Mouse (Mus musculus) gastrocnemius, adult 8-10 months (tissue): Measurements from ENCODE around the gene Abca1. TPM values are rescaled to one million over a fixed set of nuclear protein-coding genes. Genes with fewer than 3 reads are reported as not detected.

ENCODE experiments used
- DNase-seq, 2 experiments: peaks; one replicate each; pipeline ENCODE4 v3.0.0; 2022; ENCODE audit warnings: low spot score in 2 of 2
- total RNA-seq, 4 experiments: library from RNA; stranded (reverse); gene quantifications; 2 replicates each; pipeline ENCODE4 v1.2.4; 2022

Gene Abca1
- total RNA-seq, 4 experiments from 2014 or later, result 5.0 to 7.6 (median 7.4) TPM

- DNase-seq, result peak in 1 of 2 experiments; percentile 33
These were observed 38.0 kb downstream of the Abca1 start for GRCm38 (mm10) chr4:53121516-53122227.

- DNase-seq, result no peak
These were observed 38.6 kb downstream of the Abca1 start for GRCm38 (mm10) chr4:53121084-53121483.

- no peak for DNase-seq
These were observed 39.5 kb downstream of the Abca1 start for GRCm38 (mm10) chr4:53120038-53120685.

DNA sequence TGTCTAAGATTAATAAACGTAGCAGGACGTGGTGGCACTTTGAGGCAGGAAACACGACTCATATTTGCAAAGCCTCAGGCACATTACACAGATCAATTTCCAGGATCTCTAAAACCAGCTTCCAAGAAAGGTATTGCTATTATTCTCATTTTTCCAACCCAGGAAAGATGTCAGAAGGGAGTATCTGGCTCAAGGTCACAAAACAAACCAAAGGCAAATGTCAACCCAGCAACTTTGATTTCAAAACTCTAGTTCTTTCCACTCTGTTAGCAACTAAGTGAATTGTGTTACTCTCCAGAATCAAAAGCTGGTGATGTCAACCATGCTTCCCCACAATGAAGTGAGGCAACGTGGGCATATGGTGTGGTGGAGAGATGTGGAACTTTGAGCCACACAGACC, 41.1 kb downstream of the Abca1 start:
- DNase-seq, result no peak

DNA sequence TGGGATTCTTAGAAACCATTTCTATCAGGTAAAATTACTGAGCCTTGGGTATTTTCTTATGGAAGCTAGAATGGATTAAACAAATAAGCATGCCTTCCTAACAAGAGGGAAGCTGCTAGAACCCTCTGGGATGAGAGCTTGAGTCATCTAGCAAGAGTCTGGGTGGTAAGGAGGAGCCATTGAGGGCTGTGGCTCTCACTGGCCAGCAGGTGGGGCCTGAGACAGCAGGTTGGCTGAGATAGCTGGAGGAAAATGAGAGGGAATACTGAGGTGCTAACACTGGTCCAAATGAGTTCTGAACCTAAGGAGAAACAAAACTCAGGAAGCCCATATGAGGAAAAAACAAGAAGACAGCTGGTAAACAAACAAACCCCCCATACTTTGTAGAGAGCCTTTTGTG, 42.1 kb downstream of the Abca1 start:
- no peak for DNase-seq

- no peak for DNase-seq
These were observed 42.6 kb downstream of the Abca1 start for GRCm38 (mm10) chr4:53117076-53117475.

DNA sequence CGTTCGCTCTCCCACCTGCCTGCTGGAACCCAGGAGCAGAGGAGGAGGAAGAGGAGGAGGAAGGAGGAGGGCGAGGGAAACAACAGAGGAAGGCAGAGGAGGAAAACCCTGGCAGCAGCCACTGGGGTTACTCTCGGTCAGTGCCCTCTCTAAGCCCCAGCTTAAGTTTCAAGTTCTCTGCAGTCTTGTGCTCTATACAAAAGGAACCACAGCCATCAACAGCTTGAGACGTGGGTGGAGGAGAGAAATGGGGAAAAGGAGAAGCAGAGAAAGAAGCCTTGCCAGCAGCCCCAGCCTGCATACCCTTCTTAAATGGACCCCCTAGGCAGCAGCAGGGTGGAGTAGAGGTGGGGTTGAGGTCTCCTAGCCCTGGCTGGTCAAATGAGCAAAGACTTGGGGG, 43.8 kb downstream of the Abca1 start:
- DNase-seq, result no peak

- DNase-seq, result peak in 1 of 2 experiments; percentile 27
These were observed 44.3 kb downstream of the Abca1 start for GRCm38 (mm10) chr4:53115410-53115809.

GRCm38 (mm10) chr4:53111919-53112355, 47.8 kb downstream of the Abca1 start:
- peak in 1 of 2 experiments; percentile 25 for DNase-seq

GRCm38 (mm10) chr4:53110356-53110755, 49.3 kb downstream of the Abca1 start:
- no peak for DNase-seq

DNA sequence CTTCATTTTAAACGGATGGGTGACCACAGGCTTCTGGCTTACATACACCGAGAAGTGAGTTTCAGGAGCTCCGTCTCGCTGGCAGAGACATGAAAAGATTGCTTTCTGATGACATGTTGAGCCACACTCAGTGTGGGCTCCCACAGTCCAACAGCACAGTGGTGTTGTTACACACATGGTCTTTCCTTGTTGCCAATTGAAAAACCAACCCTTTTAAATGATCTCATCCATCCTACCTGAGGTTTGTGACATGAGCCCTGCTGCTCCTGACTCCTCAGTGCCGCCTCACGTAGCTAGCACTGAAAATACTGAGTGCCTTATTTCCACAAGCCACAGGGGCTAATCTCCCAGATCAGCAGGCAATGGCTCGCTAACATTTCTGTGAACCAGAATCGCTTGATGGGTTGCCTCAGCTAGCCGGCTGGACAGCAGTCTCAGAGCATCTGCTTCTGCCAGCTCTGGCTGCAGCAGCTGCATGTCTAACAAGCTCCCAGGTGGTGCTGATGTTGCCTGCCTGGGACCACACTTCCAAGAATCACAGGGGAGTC, 50.2 kb downstream of the Abca1 start:
- no peak for DNase-seq

DNA sequence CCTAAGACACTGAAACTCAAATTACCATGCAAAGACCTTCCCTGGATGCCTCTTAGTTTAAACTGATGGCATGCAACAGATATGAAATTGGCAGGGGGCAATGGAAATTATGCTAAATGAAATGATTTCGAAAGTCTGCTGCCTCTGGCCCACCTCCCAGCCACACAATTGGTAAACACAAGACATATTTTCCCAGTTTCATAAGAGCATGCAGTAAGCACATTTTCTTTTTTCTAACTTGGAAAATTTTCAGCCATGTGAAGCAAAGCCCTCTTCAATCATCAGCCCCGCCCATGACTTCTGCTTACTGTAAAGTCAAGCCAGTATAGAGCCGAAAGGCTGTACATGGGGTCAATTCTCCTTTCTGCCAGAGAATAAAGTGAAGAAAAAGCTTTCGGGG, 51.5 kb downstream of the Abca1 start:
- DNase-seq, result peak; percentile 35 to 44

DNA sequence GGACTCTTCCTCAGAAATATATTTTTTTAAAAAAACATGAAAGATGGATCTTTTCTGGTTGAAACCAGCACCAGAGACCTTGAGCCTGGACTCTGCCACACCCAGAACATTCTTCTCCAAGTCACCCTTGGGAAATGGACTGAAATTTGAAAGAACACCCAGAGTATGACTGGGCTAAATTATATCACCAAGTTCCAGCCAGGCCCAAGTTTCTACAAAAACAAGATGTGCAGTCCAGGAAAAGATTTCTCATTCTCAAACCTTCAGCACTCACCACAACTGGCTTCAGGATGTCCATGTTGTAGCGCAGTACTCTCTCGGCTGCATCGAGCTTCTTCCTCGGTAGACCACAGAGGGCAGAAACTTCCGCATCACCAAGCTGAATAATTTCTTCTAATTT, 53.0 kb downstream of the Abca1 start:
- DNase-seq, result no peak

- DNase-seq, result no peak
These were observed 53.6 kb downstream of the Abca1 start for GRCm38 (mm10) chr4:53106071-53106470.

GRCm38 (mm10) chr4:53104634-53105033, 55.1 kb downstream of the Abca1 start:
- DNase-seq, result no peak

- no peak for DNase-seq
These were observed 57.2 kb downstream of the Abca1 start for GRCm38 (mm10) chr4:53102529-53102928.

GRCm38 (mm10) chr4:53101306-53101705, 58.4 kb downstream of the Abca1 start:
- DNase-seq, result no peak

DNA sequence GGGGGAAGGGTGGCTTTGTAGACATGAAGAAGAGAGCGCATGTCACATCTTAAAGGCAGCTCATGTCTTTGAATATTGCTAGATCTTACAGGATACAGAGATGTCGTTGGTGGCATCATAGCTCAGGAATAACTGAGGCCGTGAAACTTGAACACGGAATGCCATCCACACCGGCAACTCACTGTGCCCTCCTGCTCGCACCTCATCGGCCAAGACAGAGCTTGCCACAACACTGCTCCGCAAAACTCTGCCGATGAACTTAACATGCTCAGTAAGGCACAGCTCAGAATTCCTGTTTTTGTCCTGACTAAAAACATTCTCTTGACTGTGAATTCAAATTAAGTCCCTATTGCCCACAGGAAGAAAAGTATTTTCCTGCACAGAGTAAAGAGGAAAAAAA, 59.2 kb downstream of the Abca1 start:
- no peak for DNase-seq

DNA sequence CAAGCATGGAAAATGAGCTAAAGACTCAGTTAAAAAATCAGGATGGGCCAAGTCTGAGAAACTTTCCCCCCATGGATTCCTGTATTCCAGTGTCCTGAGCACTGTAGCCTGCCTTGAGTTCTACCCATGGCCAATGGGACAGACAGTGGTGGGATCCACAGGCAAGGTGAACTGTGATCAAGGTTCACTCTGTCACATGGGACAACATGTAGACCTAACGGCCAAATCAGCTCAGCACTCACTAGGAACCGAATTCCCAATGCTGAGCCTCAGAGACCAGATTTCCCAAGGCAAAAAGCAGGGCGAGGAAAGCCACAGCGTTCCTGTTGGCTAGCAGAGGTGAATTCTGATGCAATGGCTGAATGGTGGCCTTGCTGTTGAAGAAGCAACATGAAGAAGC, 64.8 kb downstream of the Abca1 start:
- DNase-seq, result no peak

DNA sequence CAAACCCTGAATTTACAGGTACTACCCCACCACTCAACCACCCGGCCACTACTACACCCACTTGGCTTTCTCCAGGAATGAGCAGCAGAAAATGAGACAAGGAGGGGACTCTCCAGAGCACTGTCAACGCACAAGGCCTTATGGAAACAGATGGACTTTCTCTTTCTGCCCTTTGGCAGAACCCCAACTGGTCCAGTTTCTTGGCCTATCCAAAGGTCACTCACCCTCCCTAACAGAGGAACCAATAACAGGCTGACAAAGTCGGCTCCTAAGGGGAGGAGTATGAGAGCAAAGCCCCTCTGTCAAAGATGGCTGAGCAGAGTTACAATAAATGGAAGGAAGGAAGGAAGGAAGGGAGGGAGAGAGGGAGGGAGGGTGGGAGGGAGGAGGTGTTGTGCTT, 65.4 kb downstream of the Abca1 start:
- DNase-seq, result no peak

DNA sequence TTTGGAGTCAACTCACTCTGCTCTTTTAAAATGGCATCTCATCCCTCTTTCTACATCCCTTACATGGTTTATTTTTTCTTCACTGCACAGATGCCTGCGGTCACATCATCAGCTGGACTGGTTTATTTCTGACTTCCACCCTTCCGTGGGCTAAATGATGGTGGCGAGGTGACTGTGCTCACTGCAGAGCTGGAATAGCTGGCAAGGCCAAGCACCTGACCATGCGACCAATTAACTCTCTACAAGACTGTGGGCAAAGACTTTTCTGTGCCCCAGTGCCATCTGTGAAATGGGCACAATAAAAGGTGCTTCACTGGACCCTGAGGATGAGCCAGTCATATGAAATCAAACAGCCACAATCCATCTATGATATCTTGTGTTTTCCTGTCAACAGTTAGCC, 66.1 kb downstream of the Abca1 start:
- no peak for DNase-seq

- DNase-seq, result no peak
These were observed 70.1 kb downstream of the Abca1 start for GRCm38 (mm10) chr4:53089641-53090040.

DNA sequence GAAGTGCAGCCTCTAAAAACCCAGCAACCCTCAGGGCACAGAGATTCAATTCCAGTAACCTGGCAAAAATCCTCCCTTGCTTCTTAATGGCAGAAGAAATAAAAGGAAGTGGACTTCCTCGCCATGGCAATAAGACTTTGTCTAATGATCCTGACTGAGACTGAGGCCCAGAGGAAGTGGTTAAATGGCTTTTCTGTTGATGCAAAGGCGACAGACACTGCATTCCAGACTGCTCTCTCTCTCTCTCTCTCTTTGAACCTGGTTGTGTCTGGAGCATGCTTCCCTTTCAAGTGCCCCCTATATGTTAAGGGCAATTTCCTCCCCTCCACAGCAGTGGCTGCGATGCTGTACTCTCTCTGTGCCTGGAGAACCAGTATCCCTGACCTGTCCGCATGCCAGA, 70.7 kb downstream of the Abca1 start:
- DNase-seq, result no peak
